Mouse (Mus musculus): Measurements from ENCODE around the gene Eya3. TPM values are rescaled to one million over a fixed set of nuclear protein-coding genes. Genes with fewer than 3 reads are reported as not detected.

The Eya3 gene
- polyA plus RNA-seq, 1 experiment from 2014 or later = 24.7 TPM

DNA sequence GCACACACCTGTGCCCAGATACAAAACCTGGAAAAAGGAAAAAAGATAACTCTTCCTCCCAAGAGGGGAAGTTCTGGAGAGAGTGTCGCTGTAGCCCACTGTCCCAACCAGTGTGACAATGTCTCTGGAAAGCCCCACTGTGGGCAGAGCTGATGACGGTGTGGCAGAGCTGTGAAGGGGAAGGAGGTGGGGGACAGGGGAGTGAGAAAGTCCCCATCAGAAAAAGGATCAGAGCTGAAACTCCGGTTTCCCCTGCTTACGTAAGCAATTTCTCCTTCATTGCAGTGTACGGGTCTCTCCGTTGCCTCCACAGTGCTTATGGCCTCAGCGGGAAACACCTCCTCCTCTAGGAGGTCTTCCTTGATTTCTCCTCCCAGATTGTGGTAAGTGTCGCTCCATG, 27.5 kb upstream of the Eya3 start:
- no peak overlapping the region for H3K9ac ChIP-seq
- whole genome bisulfite sequencing = 83% methylated on average over 8 of the region's 8 CpGs

DNA sequence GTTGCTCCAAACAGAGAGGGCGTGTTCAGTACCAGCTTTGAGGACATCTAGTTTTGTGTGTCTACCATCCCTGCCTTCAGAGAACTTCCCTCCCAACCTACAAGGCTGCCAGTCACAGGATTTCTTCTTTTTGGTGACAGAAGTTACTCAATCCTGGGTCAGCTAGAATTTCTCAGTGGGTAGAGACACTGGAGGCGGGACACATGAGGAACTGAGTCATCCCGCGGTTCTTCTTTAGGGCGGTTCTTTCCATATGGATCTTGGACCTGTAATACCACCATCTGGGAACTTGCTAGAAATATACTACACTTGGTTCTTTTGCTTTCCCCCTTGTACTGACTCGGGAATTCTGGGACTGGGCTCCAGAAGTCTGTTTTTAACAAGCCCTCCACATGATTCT, 20.9 kb upstream of the Eya3 start:
- Histone ChIP-seq H3K27me3 (replicated peaks) (no peaks in the 10 kb centered on the region), H3K4me1 (no peaks in the 10 kb centered on the region), H3K27ac (no peak overlapping the region), H3K9me3 (no peaks in the 10 kb centered on the region), H3K36me3 (no peaks in the 10 kb centered on the region), H3K4me3 (replicated peaks) (no peak overlapping the region), H3K9ac (no peak overlapping the region), H3K4me2 (no peak overlapping the region)
- ATAC-seq (ENCODE audit: insufficient read depth, low FRiP score, low read depth) = no peak
- 91% methylated on average over 6 of the region's 6 CpGs for WGBS

More for the DNA sequence above, 27.5 kb upstream of the Eya3 start:
- no peaks in the 10 kb centered on the region for H3K27me3 ChIP-seq (replicated peaks)
- H3K9me3 ChIP-seq = no peaks in the 10 kb centered on the region
- no peak overlapping the region for H3K4me2 ChIP-seq
- no peaks in the 10 kb centered on the region for H3K36me3 ChIP-seq
- no peaks in the 10 kb centered on the region for H3K4me1 ChIP-seq
- no peak for ATAC-seq (ENCODE audit: insufficient read depth, low FRiP score, low read depth)
- H3K27ac ChIP-seq = no peak overlapping the region
- H3K4me3 ChIP-seq (replicated peaks) = no peak overlapping the region

DNA sequence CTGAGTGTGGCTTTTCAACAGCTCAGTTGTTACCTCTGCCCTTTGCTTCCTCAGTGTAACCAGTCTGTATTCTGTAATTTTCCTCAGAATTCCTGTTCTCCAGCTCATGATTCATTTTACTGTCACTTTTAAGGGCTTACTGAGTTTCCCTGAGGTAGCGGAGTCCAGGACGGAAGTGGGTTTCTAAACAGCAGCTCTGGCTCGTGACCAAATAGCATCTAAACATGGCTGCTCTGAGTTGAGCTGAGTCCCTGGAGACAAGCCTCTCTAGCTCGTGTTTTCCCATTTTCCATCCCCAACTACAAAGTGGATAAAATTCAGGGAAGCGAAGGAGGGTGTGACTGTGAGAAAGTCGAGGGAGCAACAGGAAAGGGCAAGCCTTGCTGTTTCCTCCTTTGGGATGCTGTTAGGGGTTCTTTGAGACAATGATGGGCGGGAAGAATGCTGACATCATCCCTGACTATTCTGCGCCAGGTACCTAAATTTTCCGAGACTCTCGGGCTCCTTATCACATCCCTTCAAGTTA, 19.9 kb upstream of the Eya3 start:
- no peak overlapping the region for H3K4me3 ChIP-seq (replicated peaks)
- no peak overlapping the region for H3K4me2 ChIP-seq
- H3K27ac ChIP-seq = no peak overlapping the region
- 79% methylated on average over 10 of the region's 10 CpGs for WGBS
- H3K9ac ChIP-seq = no peak overlapping the region
- no peaks in the 10 kb centered on the region for H3K27me3 ChIP-seq (replicated peaks)
- no peaks in the 10 kb centered on the region for H3K36me3 ChIP-seq
- no peak for ATAC-seq (ENCODE audit: insufficient read depth, low FRiP score, low read depth)
- H3K9me3 ChIP-seq = no peaks in the 10 kb centered on the region
- no peaks in the 10 kb centered on the region for H3K4me1 ChIP-seq

DNA sequence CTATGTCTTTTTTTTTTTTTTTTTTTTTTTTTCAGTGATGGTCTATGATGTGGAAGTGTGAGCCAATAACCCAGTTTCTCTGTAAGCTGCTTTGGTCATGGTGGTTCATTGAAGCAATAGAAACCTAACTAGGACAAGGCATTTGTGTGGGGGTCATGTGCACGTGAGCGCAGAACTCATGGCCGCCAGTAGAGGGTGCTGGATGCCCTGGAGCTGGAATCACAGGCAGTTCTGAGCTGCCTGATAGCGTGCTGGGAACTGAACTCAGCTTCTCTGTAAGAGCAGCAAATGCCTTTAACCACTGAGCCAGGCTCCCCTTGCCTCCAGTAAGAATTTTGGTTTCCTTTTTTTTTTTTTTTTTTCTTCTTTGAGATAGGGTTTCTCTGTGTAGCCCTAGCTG, 18.7 kb upstream of the Eya3 start:
- no peak for ATAC-seq (ENCODE audit: insufficient read depth, low FRiP score, low read depth)
- H3K9me3 ChIP-seq = no peaks in the 10 kb centered on the region

DNA sequence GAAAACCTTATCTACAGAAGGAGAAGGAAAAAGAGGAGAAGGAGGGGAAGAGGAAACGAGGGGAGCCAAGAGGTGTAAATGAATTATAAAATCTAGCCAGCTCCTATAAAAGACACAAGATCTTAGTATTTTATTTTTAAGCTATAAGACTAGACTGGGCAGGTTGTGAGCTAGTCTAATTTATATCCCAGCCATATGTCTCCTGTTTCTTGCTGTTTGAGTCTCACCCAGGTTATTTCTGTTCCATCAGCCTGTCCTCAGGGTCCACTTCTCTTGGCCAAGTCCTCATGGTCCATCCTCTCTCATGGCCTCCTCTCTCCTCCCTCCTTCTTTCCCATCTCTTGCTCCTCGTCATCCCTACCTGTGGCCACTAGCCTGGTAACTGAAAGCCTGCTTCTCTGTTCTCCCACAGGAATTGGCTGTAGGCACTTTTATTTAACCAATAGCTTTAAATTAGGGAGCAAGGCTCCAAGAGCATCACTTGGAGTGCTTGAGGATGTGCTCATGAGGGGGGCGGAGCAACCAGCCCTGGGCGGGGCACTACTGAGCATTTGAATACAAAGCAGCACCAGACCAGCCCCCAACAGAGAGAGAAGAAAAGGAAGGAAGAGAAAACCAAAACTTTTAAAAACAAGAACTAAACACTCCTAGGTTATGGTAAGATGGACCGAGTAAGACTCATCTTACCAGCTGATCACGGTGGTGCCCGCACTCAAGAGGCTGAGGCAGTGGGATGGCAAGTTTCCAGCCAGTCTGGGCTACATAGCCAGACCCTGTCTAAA, 17.3 kb upstream of the Eya3 start:
- H3K9me3 ChIP-seq = no peaks in the 10 kb centered on the region
- H3K9ac ChIP-seq = no peak overlapping the region
- no peaks in the 10 kb centered on the region for H3K36me3 ChIP-seq
- H3K4me2 ChIP-seq = no peak overlapping the region
- no peaks in the 10 kb centered on the region for H3K4me1 ChIP-seq
- no peak for ATAC-seq (ENCODE audit: insufficient read depth, low FRiP score, low read depth)
- H3K27me3 ChIP-seq (replicated peaks) = no peaks in the 10 kb centered on the region
- H3K27ac ChIP-seq = no peak overlapping the region
- H3K4me3 ChIP-seq (replicated peaks) = no peak overlapping the region
- 63% methylated on average over 7 of the region's 7 CpGs for WGBS

More for the DNA sequence above, 18.7 kb upstream of the Eya3 start:
- H3K4me1 ChIP-seq = no peaks in the 10 kb centered on the region
- H3K36me3 ChIP-seq = no peaks in the 10 kb centered on the region
- H3K4me2 ChIP-seq = no peak overlapping the region
- no peak overlapping the region for H3K9ac ChIP-seq
- no peaks in the 10 kb centered on the region for H3K27me3 ChIP-seq (replicated peaks)
- H3K27ac ChIP-seq = no peak overlapping the region
- H3K4me3 ChIP-seq (replicated peaks) = no peak overlapping the region
- 88% methylated on average over 4 of the region's 4 CpGs for WGBS

DNA sequence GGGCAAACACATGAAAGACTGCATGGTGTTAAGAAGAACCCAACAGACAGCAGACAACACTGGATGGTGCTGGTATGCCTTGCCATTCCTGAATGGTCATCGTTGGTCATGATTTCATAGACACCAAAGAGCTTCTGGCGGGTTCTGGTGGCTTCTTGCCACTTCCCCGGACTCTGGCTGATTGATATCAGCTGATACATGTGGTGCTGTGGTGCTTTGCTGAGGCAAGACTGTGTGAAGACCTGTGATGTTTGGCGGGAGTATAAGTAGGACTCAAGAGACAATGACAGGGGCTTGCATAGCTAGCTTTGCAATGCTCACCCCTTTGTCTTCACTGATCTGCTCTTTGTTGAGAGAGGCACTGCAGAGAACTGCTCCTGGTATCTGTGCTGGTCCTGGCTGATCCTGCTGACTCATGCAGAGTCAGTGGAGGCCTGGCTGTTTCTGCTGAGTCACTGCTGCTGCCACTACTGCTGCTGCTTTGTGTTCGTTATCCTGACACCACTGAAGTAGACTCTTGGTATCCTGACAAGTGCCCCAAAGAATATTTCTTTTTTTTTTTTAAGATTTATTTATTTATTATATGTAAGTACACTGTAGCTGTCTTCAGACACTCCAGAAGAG, 14.6 kb upstream of the Eya3 start:
- no peak overlapping the region for H3K4me3 ChIP-seq (replicated peaks)
- no peak overlapping the region for H3K27ac ChIP-seq
- no peaks in the 10 kb centered on the region for H3K36me3 ChIP-seq
- H3K4me1 ChIP-seq = no peaks in the 10 kb centered on the region
- 73% methylated on average over 5 of the region's 5 CpGs for WGBS
- H3K9ac ChIP-seq = no peak overlapping the region
- no peak overlapping the region for H3K4me2 ChIP-seq
- ATAC-seq (ENCODE audit: insufficient read depth, low FRiP score, low read depth) = peak; percentile 70; the same call in 1 of the 2 replicates
- no peaks in the 10 kb centered on the region for H3K9me3 ChIP-seq
- no peaks in the 10 kb centered on the region for H3K27me3 ChIP-seq (replicated peaks)

DNA sequence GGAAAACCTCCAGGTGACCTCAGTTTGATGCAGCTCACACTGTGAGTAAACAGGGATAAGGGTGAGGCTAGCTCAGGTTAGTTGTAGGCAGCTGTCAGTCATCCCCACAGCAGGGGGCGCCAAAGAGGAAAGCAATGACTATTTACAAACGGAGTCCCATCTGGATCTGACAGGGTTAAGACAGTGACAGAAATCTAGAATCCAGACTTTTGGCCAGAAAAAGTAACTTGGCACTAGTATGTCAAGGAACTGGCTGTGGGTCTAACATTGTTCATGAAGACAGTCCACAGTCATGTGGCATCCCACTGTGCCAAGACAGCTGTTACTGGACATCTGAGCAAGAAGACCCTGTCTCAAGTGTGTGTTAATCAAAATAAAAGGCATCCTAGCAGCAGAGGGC, 10.0 kb upstream of the Eya3 start:
- 12% methylated on average over 2 of the region's 2 CpGs for whole genome bisulfite sequencing
- no peak overlapping the region for H3K4me3 ChIP-seq (replicated peaks)
- no peaks in the 10 kb centered on the region for H3K36me3 ChIP-seq
- no peak overlapping the region for H3K4me2 ChIP-seq
- H3K9ac ChIP-seq = no peak overlapping the region
- no peaks in the 10 kb centered on the region for H3K4me1 ChIP-seq
- H3K27ac ChIP-seq = no peak overlapping the region
- H3K27me3 ChIP-seq (replicated peaks) = no peaks in the 10 kb centered on the region
- ATAC-seq (ENCODE audit: insufficient read depth, low FRiP score, low read depth) = no peak
- no peaks in the 10 kb centered on the region for H3K9me3 ChIP-seq

DNA sequence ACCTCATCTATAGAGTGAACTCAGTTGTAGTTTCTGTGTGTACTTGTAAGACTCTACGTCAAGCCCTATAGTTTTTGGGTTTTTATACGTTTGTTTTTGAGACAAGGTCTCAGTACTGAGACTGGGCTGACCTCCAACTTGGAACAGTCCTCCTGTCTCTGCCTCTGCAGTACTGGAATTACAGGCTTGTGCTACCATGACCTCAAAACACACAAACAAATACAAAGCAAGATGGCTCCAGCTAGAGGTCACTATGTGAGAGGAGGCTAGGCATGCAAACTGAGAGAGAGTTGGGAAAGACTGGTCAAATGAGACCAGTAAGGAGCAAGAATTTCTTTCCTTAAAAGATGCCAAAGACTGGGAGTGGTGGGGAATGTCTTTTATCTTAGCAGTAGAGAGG, 2.8 kb upstream of the Eya3 start:
- H3K27me3 ChIP-seq (replicated peaks) = no peaks in the 10 kb centered on the region
- no peaks in the 10 kb centered on the region for H3K36me3 ChIP-seq
- no peaks in the 10 kb centered on the region for H3K9me3 ChIP-seq
- no peak overlapping the region for H3K4me2 ChIP-seq
- H3K27ac ChIP-seq = no peak overlapping the region
- H3K9ac ChIP-seq = no peak overlapping the region
- no peak for ATAC-seq (ENCODE audit: insufficient read depth, low FRiP score, low read depth)
- WGBS = 84% methylated on average over 2 of the region's 2 CpGs
- H3K4me3 ChIP-seq (replicated peaks) = no peak overlapping the region
- 0 out of 2 replicates have a peak, but pooled peaks cover 7% of the 10 kb centered on the region for H3K4me1 ChIP-seq

DNA sequence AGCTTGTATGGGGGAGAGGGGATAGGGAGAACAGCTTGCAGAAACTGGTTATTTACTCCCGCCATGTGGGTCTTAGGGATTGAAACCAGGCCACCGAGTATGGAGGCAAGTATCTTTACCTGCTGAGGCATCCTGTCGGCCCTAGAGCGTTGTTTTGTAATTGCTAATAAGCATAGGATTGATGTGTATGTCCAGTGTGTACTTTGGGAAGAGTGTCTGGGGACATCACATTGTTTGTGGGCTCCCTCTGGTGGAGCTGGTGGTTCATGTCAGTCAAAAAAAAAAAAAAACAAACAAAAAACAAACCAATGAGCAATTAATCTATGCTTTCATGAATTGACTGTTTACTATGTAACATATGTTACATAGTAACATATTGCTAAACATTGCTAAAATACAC, 2.2 kb upstream of the Eya3 start:
- H3K9ac ChIP-seq = no peak overlapping the region
- H3K27me3 ChIP-seq (replicated peaks) = no peaks in the 10 kb centered on the region
- no peak for ATAC-seq (ENCODE audit: insufficient read depth, low FRiP score, low read depth)
- WGBS = 44% methylated on average over 4 of the region's 4 CpGs
- H3K27ac ChIP-seq = no peak overlapping the region
- H3K4me3 ChIP-seq (replicated peaks) = no peak overlapping the region
- 0 out of 2 replicates have a peak, but pooled peaks cover 7% of the 10 kb centered on the region for H3K4me1 ChIP-seq
- H3K4me2 ChIP-seq = no peak overlapping the region
- H3K36me3 ChIP-seq = no peaks in the 10 kb centered on the region
- H3K9me3 ChIP-seq = no peaks in the 10 kb centered on the region

DNA sequence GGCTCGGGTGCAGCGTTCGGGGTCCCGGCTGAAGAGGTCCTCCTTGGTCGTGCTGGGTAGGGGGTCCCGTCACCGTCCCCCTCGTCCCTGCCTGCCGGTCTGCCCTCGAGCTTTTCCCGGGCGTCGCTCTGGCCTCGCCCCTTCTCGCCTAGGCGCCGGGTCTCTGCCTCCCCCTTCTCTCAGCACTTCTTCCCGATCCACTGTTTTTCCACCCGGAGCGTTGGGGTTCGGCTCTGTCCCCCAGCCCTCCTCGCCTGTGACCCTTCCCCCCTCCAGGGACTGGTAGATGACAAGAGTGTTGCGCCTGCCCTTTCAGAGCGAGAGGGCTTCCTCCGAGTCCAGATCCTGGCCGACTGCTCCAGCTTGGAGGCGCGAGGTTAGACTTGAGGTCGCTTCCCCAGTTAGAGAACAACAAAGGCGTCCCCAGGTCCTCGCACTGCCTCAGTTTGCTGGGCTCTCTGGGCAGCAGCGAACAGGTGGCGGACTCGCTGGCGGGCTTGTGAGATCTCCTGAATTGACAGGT, 465 bp downstream of the Eya3 start:
- H3K4me2 ChIP-seq = peak overlapping the region; percentile 76
- no peaks in the 10 kb centered on the region for H3K27me3 ChIP-seq (replicated peaks)
- H3K36me3 ChIP-seq = no peaks in the 10 kb centered on the region
- H3K27ac ChIP-seq = peak overlapping the region; percentile 84
- peak overlapping the region; percentile 62 for H3K9ac ChIP-seq
- 0% methylated on average over 35 of the region's 35 CpGs for WGBS
- H3K4me3 ChIP-seq (replicated peaks) = peak overlapping the region; percentile 68
- H3K9me3 ChIP-seq = no peaks in the 10 kb centered on the region
- H3K4me1 ChIP-seq = 0 out of 2 replicates have a peak, but pooled peaks cover 7% of the 10 kb centered on the region
- peak; percentile 41 for ATAC-seq (ENCODE audit: insufficient read depth, low FRiP score, low read depth)

DNA sequence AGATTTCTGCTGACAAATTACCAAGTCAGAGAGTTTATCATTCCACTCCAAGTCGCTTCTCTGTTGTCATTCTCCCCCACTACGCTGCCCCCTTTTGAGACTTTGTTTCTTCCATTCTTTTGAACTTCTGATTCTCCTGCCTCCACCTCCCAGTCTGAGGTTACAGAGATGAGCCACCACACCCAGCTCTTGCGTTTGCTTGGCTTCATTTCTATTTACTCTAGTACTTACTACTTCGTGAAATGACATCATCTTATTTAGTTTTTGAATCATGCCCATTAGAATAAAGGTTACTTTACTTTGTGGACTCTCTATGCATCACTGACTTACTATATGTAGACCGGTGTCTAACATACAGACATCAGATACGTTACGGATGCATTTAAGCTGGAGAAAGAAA, 8.7 kb downstream of the Eya3 start:
- Histone ChIP-seq H3K36me3 (no peaks in the 10 kb centered on the region), H3K4me3 (replicated peaks) (no peak overlapping the region), H3K9me3 (no peaks in the 10 kb centered on the region), H3K4me1 (no peaks in the 10 kb centered on the region), H3K27me3 (replicated peaks) (no peaks in the 10 kb centered on the region), H3K9ac (no peak overlapping the region), H3K4me2 (no peak overlapping the region), H3K27ac (no peak overlapping the region)
- WGBS = 64% methylated on average over 7 of the region's 7 CpGs
- ATAC-seq (ENCODE audit: insufficient read depth, low FRiP score, low read depth) = no peak
